Mouse (Mus musculus): ENCODE measurements around the gene Degs1. TPM values are rescaled to one million over a fixed set of nuclear protein-coding genes. Genes with fewer than 3 reads are reported as not detected.

Gene Degs1
- 29.6 and 33.9 TPM in 2 replicates for polyA plus RNA-seq (2012; rRNA removed)

GRCm38 (mm10) chr1:182282091-182283075 is at the start of gene Degs1:
Gene Degs1, minus strand, starts transcription at chr1:182282804.

Other genes with a start within 250 kb of the Degs1 start
- gene Srp9, start 158.1 kb downstream of the Degs1 start, polyA plus RNA-seq (2012; rRNA removed), result 48.7 and 49.1 TPM in 2 replicates
- not detected in 2 replicates for gene Vmn1r1, start 118.3 kb downstream of the Degs1 start, polyA plus RNA-seq (2012; rRNA removed)
- 3.1 and 4.0 TPM in 2 replicates for gene Fbxo28, start 58.8 kb upstream of the Degs1 start, polyA plus RNA-seq (2012; rRNA removed)
- gene Trp53bp2, start 126.4 kb upstream of the Degs1 start, polyA plus RNA-seq (2012; rRNA removed), result 2.3 and 3.0 TPM in 2 replicates
- 10.5 and 10.6 TPM in 2 replicates for gene Capn2, start 234.8 kb upstream of the Degs1 start, polyA plus RNA-seq (2012; rRNA removed)

Measured in liver, embryonic 14 days (tissue).